Mouse (Mus musculus) kidney, postnatal 0 days (tissue): ENCODE data around the gene Tap2. TPM values are rescaled to one million over a fixed set of nuclear protein-coding genes. Genes with fewer than 3 reads are reported as not detected.

Source experiments
- ATAC-seq: fragments of 200-750 bp; cut with Nextera tagmentation; replicated peaks from 2 replicates; pipeline ENCODE4 v1.8.0; 2017; ENCODE audit warnings: low read depth, moderate number of reproducible peaks, moderate TSS enrichment, moderate library complexity; ENCODE audit not compliant: low FRiP score
- DNase-seq: peaks from one replicate; pipeline ENCODE4 v3.0.0-alpha.2; 2016; ENCODE audit warnings: low spot score
- H3K27ac ChIP-seq: fragments of 300-500 bp; sonication (generic); 2 replicates; pipeline ENCODE4 v1.5.1; 2014; ENCODE audit warnings: mild to moderate bottlenecking
- H3K27me3 ChIP-seq: fragments of 300-500 bp; sonication (generic); 2 replicates; pipeline ENCODE4 v1.6.1; 2014; ENCODE audit warnings: low read length, mixed read lengths; ENCODE audit not compliant: insufficient read depth
- H3K36me3 ChIP-seq: fragments of 300-500 bp; sonication (generic); 2 replicates; pipeline ENCODE4 v1.6.1; 2014; ENCODE audit warnings: low read length, mixed read lengths; ENCODE audit not compliant: insufficient read depth
- H3K4me1 ChIP-seq: fragments of 300-500 bp; sonication (generic); replicated peaks from 2 replicates; pipeline ENCODE4 v1.6.1; 2014; ENCODE audit warnings: antibody characterized with exemption, low read length, mixed read lengths; ENCODE audit not compliant: insufficient read depth
- H3K4me2 ChIP-seq: fragments of 300-500 bp; sonication (generic); 2 replicates; pipeline ENCODE4 v1.6.1; 2014; ENCODE audit warnings: mild to moderate bottlenecking, low read length, moderate library complexity, mixed read lengths
- H3K4me3 ChIP-seq: fragments of 300-500 bp; sonication (generic); replicated peaks from 2 replicates; pipeline ENCODE4 v1.5.1; 2014; ENCODE audit warnings: low read depth, low read length
- H3K9ac ChIP-seq: fragments of 300-500 bp; sonication (generic); 2 replicates; pipeline ENCODE4 v1.6.1; 2014; ENCODE audit warnings: low read depth, low read length
- H3K9me3 ChIP-seq: fragments of 300-500 bp; sonication (generic); replicated peaks from 2 replicates; pipeline ENCODE4 v1.6.1; 2016; ENCODE audit warnings: low read length, inconsistent platforms, mixed read lengths
- CTCF ChIP-seq: IDR thresholded peaks from 2 replicates; pipeline ENCODE4 v1.5.1; 2016; ENCODE audit warnings: antibody characterized with exemption, low read depth, mild to moderate bottlenecking, moderate library complexity
- WGBS: fragments of 180-500 bp; shearing (Covaris S2); extraction: QIAGEN DNeasy Blood & Tissue Kit; methylation state at CpG from one replicate; pipeline ENCODE4 v1.1.7; 2014; 5-methylcytosine and 5-hydroxymethylcytosine counted together
- polyA plus RNA-seq: library from polyadenylated mRNA; unstranded; fragments of >200 nt; fragmentation: Nextera tagmentation; extraction: Ambion mirVana; gene quantifications from 2 replicates; pipeline ENCODE4 v1.2.1, GENCODE M21; 2015

Gene Tap2
- polyA plus RNA-seq, 1 experiment from 2014 or later: 8.8 TPM

- H3K4me2 ChIP-seq: no peak overlapping the region
- 49% methylated on average over 3 of the region's 3 CpGs for WGBS
- ATAC-seq: no peak
These were observed 46.0 kb downstream of the Tap2 start for GRCm38 (mm10) chr17:34249361-34249760.

DNA sequence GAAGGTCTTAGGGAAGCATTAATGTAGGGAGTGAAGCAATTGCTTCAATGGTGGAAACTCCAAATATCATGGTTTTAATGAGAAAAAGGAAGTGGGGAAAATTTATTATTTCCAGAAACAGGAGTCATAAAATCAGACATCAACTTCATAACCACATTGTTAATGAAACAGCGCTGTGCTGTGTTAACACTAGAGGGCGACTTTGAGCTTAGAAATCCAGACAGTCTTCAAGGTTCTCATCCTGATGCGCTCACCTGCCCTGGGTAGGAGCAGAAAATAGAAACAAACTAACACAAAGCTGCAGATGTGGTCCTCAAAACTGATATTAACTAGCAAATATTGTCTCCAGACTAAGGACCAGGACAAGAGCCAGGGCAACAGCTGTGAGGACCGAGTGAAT lies 46.6 kb downstream of the Tap2 start:
- no peak overlapping the region for H3K9ac ChIP-seq
- WGBS: 16% methylated on average over 4 of the region's 4 CpGs
- DNase-seq: peak; percentile 77
- no peak overlapping the region for H3K4me3 ChIP-seq
- no peak overlapping the region for H3K4me2 ChIP-seq
- H3K27ac ChIP-seq: no peak overlapping the region
- H3K36me3 ChIP-seq: no peaks in the 10 kb centered on the region
- ATAC-seq: no peak
- no peaks in the 10 kb centered on the region for H3K9me3 ChIP-seq
- no peaks in the 10 kb centered on the region for H3K27me3 ChIP-seq
- H3K4me1 ChIP-seq: no peaks in the 10 kb centered on the region
- peak; percentile 85 for TF ChIP-seq CTCF

More at GRCm38 (mm10) chr17:34249361-34249760, 46.0 kb downstream of the Tap2 start:
- no peak for TF ChIP-seq CTCF
- H3K27ac ChIP-seq: no peak overlapping the region
- H3K27me3 ChIP-seq: no peaks in the 10 kb centered on the region
- H3K9me3 ChIP-seq: no peaks in the 10 kb centered on the region
- no peak overlapping the region for H3K4me3 ChIP-seq
- DNase-seq: no peak
- no peak overlapping the region for H3K9ac ChIP-seq
- H3K4me1 ChIP-seq: no peaks in the 10 kb centered on the region
- no peaks in the 10 kb centered on the region for H3K36me3 ChIP-seq

GRCm38 (mm10) chr17:34251666-34252065 lies 48.3 kb downstream of the Tap2 start:
- no peak overlapping the region for H3K4me3 ChIP-seq
- WGBS: 19% methylated on average over 4 of the region's 4 CpGs
- no peak overlapping the region for H3K9ac ChIP-seq
- DNase-seq (peak; percentile 84), ATAC-seq (peak; percentile 89)
- no peaks in the 10 kb centered on the region for H3K4me1 ChIP-seq
- no peak overlapping the region for H3K27ac ChIP-seq
- TF ChIP-seq CTCF: peak; percentile 65
- no peak overlapping the region for H3K4me2 ChIP-seq
- no peaks in the 10 kb centered on the region for H3K9me3 ChIP-seq
- H3K36me3 ChIP-seq: no peaks in the 10 kb centered on the region
- no peaks in the 10 kb centered on the region for H3K27me3 ChIP-seq

DNA sequence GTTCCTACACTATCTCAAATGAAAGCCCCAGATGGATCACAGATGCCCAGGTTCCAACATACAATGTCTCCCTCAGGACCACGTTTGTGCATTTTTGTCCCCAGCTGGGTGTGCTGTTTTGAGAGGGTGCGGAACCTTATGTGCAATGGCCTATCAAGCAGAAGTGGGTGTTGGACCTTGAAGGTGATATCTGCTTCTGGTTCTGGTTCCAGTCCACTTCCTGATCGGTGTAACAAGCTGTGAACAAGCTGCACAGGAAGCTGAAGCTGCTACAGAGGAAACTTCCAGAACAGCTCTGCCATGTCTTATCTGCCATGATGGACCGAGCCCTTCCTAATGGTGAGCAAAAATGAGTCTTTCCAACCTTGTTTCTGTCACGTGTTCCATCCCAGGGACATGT lies 53.2 kb downstream of the Tap2 start:
- ATAC-seq (no peak), DNase-seq (no peak)
- 76% methylated on average over 5 of the region's 5 CpGs for WGBS
- Histone ChIP-seq H3K4me2 (no peak overlapping the region), H3K4me1 (no peaks in the 10 kb centered on the region), H3K4me3 (no peak overlapping the region), H3K27me3 (no peaks in the 10 kb centered on the region), H3K36me3 (no peaks in the 10 kb centered on the region), H3K27ac (no peak overlapping the region), H3K9me3 (no peaks in the 10 kb centered on the region), H3K9ac (no peak overlapping the region)
- TF ChIP-seq CTCF: no peak

GRCm38 (mm10) chr17:34257594-34258375 lies 54.5 kb downstream of the Tap2 start, which contains the start of gene H2-Ab1:
Gene H2-Ab1, plus strand, starts transcription at chr17:34257689.
- Histone ChIP-seq H3K4me3 (no peak within 1 kb of the TSS), H3K4me1 (no peaks in the 10 kb centered on the region), H3K4me2 (no peak within 1 kb of the TSS), H3K9ac (no peak within 1 kb of the TSS), H3K36me3 (no peaks in the 10 kb centered on the region), H3K27ac (no peak within 1 kb of the TSS), H3K27me3 (no peaks in the 10 kb centered on the region), H3K9me3 (no peaks in the 10 kb centered on the region)
- no peak for TF ChIP-seq CTCF
- WGBS: 73% methylated on average over 11 of the region's 11 CpGs
- ATAC-seq (no peak), DNase-seq (peak; percentile 78)

DNA sequence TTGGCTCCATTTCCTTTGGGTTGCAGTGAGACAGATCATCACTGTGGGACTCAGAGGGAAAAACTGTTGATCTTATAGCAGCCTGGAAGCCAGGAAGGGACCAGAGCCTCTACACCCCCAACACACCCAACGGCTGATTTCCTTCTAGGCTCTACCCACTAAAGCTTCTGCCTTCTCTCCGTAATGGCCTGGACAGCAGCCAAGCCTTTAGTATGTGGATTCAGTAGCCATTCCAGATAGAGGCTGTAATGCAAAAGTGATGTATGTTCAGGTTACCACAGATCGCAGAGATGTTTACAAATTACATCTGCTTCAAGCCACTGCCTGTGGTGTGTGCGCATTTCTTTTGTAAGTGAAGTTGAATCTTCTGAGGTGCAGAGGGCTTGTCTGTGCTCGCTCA lies 57.2 kb downstream of the Tap2 start:
- Histone ChIP-seq H3K27ac (no peak overlapping the region), H3K4me1 (peaks cover 5% of the 10 kb centered on the region; the same call in 1 of the 2 replicates), H3K9me3 (no peaks in the 10 kb centered on the region), H3K4me2 (no peak overlapping the region), H3K27me3 (no peaks in the 10 kb centered on the region), H3K9ac (no peak overlapping the region), H3K36me3 (no peaks in the 10 kb centered on the region), H3K4me3 (no peak overlapping the region)
- 58% methylated on average over 5 of the region's 5 CpGs for WGBS
- no peak for DNase-seq
- ATAC-seq: no peak
- TF ChIP-seq CTCF: no peak
